Mouse (Mus musculus) heart, embryonic 10.5 days (tissue): Measurements from ENCODE around the gene Pde4d. TPM values are rescaled to one million over a fixed set of nuclear protein-coding genes. Genes with fewer than 3 reads are reported as not detected.
A peak's percentile ranks its signal among the peaks of the same experiment; 100 is the strongest.

ENCODE experiments used
- DNase-seq: peaks from one replicate; pipeline ENCODE4 v3.0.0-alpha.2; 2017; ENCODE audit warnings: low spot score
- H3K27ac ChIP-seq: fragments of 300-500 bp; sonication (generic); 2 replicates; pipeline ENCODE4 v1.5.1; 2016; ENCODE audit warnings: mild to moderate bottlenecking
- H3K27me3 ChIP-seq: fragments of 300-500 bp; sonication (generic); 2 replicates; pipeline ENCODE4 v1.6.1; 2016; ENCODE audit warnings: mild to moderate bottlenecking; ENCODE audit not compliant: poor library complexity, insufficient read depth, severe bottlenecking
- H3K36me3 ChIP-seq: fragments of 300-500 bp; sonication (generic); 2 replicates; pipeline ENCODE4 v1.6.1; 2016; ENCODE audit warnings: mild to moderate bottlenecking, moderate library complexity
- H3K4me1 ChIP-seq: fragments of 300-500 bp; sonication (generic); 2 replicates; pipeline ENCODE4 v1.6.1; 2016; ENCODE audit warnings: mild to moderate bottlenecking
- H3K4me3 ChIP-seq: fragments of 300-500 bp; sonication (generic); 2 replicates; pipeline ENCODE4 v1.5.1; 2016; ENCODE audit warnings: mild to moderate bottlenecking, moderate library complexity
- H3K9me3 ChIP-seq: fragments of 300-500 bp; sonication (generic); 2 replicates; pipeline ENCODE4 v1.6.1; 2016; ENCODE audit warnings: mild to moderate bottlenecking, moderate library complexity
- whole genome bisulfite sequencing: fragments of 180-500 bp; shearing (Covaris S2); methylation state at CpG from one replicate; pipeline ENCODE4 v1.1.7; 2016; 5-methylcytosine and 5-hydroxymethylcytosine counted together
- polyA plus RNA-seq: library from polyadenylated mRNA; unstranded; fragments of >200 nt; fragmentation: Nextera tagmentation; extraction: Ambion mirVana; gene quantifications from 2 replicates; pipeline ENCODE4 v1.2.1, GENCODE M21; 2016

The Pde4d gene
- polyA plus RNA-seq, 1 experiment from 2014 or later = 24.9 TPM

GRCm38 (mm10) chr13:109429544-109429943 lies 979.8 kb downstream of the Pde4d start:
- Histone ChIP-seq H3K27me3 (no peaks in the 10 kb centered on the region), H3K4me1 (peaks cover 14% of the 10 kb centered on the region), H3K27ac (no peak overlapping the region), H3K9me3 (no peaks in the 10 kb centered on the region), H3K36me3 (no peaks in the 10 kb centered on the region), H3K4me3 (no peak overlapping the region)
- no peak for DNase-seq
- 70% methylated on average over 2 of the region's 2 CpGs for WGBS

- Histone ChIP-seq H3K4me1 (peaks cover 16% of the 10 kb centered on the region), H3K4me3 (no peak overlapping the region), H3K36me3 (no peaks in the 10 kb centered on the region), H3K9me3 (no peaks in the 10 kb centered on the region), H3K27me3 (no peaks in the 10 kb centered on the region), H3K27ac (no peak overlapping the region)
- no peak for DNase-seq
- 50% methylated on average over 4 of the region's 4 CpGs for WGBS
These were observed 987.6 kb downstream of the Pde4d start for GRCm38 (mm10) chr13:109437231-109437776.

DNA sequence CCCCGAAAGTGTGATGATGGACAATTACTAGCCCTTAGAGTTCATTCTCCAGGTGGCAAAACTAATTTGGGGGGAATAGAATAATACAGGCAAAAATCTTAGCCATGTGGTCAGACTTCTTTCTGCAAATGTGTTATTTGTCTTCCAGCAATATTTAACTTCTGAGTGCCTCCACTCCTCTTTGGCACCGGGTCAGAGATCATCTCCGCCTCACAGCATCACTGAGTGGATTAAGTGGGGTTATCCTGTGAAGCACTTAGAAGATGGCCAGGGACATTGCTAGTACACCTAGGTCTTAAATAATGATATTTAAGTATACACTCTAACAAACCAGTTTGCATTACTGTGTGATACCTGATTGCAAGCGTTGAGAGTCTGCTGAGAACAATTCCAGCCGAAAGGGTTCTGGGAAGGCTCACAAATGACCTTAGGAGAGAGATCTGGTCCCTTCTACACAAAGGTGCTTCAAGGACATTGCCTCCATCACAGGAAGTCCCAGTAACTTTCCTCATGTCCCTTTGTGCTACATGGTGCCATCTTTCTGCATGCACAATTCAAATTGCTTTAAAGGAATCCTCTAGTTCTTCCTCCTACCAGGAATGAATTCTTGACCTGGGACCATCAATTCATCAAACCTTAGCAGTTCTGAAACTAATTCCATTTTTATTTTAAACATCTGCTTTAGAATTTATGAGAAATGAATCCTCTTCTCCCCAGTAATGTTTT lies 989.9 kb downstream of the Pde4d start:
- H3K36me3 ChIP-seq = no peaks in the 10 kb centered on the region
- WGBS = 62% methylated on average over 5 of the region's 5 CpGs
- no peak for DNase-seq
- H3K27ac ChIP-seq = peak overlapping the region; percentile 83; the same call in 1 of the 2 replicates
- H3K27me3 ChIP-seq = no peaks in the 10 kb centered on the region
- peak overlapping the region; percentile 62 for H3K4me3 ChIP-seq
- no peaks in the 10 kb centered on the region for H3K9me3 ChIP-seq
- peaks cover 16% of the 10 kb centered on the region for H3K4me1 ChIP-seq

DNA sequence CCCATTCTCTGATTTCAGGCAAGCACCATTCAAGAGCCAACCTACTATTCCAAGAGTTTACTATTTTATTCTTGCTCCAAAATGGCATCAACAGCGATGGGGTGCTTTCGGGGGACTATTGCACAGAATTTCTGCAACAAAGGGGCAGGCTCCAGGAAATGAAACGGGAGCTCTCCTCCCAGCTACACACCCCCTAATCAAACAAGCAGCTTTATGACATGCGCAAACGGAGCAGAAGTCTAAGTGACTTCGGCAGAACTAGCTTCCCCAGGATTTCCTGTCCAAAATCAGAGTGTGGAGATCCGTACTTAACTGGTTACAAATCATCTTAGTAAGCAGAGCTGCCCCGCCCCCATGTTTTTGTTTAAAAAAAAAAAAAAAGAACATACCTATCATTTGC lies 990.6 kb downstream of the Pde4d start:
- WGBS = 11% methylated on average over 8 of the region's 8 CpGs
- H3K4me1 ChIP-seq = peaks cover 16% of the 10 kb centered on the region

GRCm38 (mm10) chr13:109440881-109441280 lies 991.1 kb downstream of the Pde4d start:
- Histone ChIP-seq H3K4me3 (peak overlapping the region; percentile 62), H3K9me3 (no peaks in the 10 kb centered on the region), H3K4me1 (peaks cover 16% of the 10 kb centered on the region), H3K27me3 (no peaks in the 10 kb centered on the region), H3K36me3 (no peaks in the 10 kb centered on the region), H3K27ac (peak overlapping the region; percentile 83)
- 2% methylated on average over 12 of the region's 12 CpGs for WGBS
- peak; percentile 93 for DNase-seq

More for the DNA sequence above, 990.6 kb downstream of the Pde4d start:
- Histone ChIP-seq H3K9me3 (no peaks in the 10 kb centered on the region), H3K36me3 (no peaks in the 10 kb centered on the region), H3K27me3 (no peaks in the 10 kb centered on the region), H3K27ac (peak overlapping the region; percentile 83; the same call in 1 of the 2 replicates), H3K4me3 (peak overlapping the region; percentile 62)
- DNase-seq = peak; percentile 79

GRCm38 (mm10) chr13:109441401-109441973 lies 991.7 kb downstream of the Pde4d start:
- WGBS = 40% methylated on average over 12 of the region's 12 CpGs
- no peak overlapping the region for H3K27ac ChIP-seq

GRCm38 (mm10) chr13:109446138-109446537 lies 996.4 kb downstream of the Pde4d start:
- no peaks in the 10 kb centered on the region for H3K36me3 ChIP-seq
- no peak overlapping the region for H3K27ac ChIP-seq
- no peak for DNase-seq
- no peaks in the 10 kb centered on the region for H3K9me3 ChIP-seq
- no peak overlapping the region for H3K4me3 ChIP-seq
- no peaks in the 10 kb centered on the region for H3K27me3 ChIP-seq
- WGBS = 88% methylated on average over 7 of the region's 7 CpGs
- no peaks in the 10 kb centered on the region for H3K4me1 ChIP-seq

More at GRCm38 (mm10) chr13:109441401-109441973, 991.7 kb downstream of the Pde4d start:
- no peaks in the 10 kb centered on the region for H3K27me3 ChIP-seq
- peaks cover 16% of the 10 kb centered on the region for H3K4me1 ChIP-seq
- no peak for DNase-seq
- H3K36me3 ChIP-seq = no peaks in the 10 kb centered on the region
- H3K9me3 ChIP-seq = no peaks in the 10 kb centered on the region
- peak overlapping the region; percentile 62 for H3K4me3 ChIP-seq

GRCm38 (mm10) chr13:109448121-109448520 lies 998.4 kb downstream of the Pde4d start:
- Histone ChIP-seq H3K36me3 (no peaks in the 10 kb centered on the region), H3K27me3 (no peaks in the 10 kb centered on the region), H3K27ac (no peak overlapping the region), H3K9me3 (no peaks in the 10 kb centered on the region), H3K4me1 (no peaks in the 10 kb centered on the region), H3K4me3 (no peak overlapping the region)
- 84% methylated on average over 5 of the region's 5 CpGs for WGBS
- DNase-seq = no peak

- no peak overlapping the region for H3K27ac ChIP-seq
- H3K4me1 ChIP-seq = no peaks in the 10 kb centered on the region
- DNase-seq = no peak
- H3K9me3 ChIP-seq = no peaks in the 10 kb centered on the region
- no peaks in the 10 kb centered on the region for H3K27me3 ChIP-seq
- no peaks in the 10 kb centered on the region for H3K36me3 ChIP-seq
- no peak overlapping the region for H3K4me3 ChIP-seq
These were observed 1024.6 kb downstream of the Pde4d start for GRCm38 (mm10) chr13:109474344-109474743.

DNA sequence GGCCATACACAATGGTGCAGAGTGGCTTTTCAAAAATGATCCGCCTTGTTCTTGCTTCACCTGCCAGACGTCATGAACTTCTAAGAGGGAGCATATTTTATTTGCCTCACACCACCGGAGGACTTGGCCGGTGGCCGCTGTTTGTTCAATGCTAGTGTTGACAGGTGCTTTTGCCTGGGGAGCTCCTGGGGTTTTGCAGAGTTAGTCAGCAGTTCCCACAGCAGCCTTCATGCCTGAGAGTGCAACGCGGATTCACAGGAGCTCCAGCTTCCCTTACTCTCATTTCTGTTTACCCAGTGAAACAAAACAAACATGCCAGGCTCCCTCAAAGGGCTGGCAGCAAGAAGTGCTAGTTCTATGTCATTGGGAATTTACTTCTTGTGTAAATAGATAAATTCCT lies 1031.7 kb downstream of the Pde4d start:
- H3K4me3 ChIP-seq = no peak overlapping the region
- H3K36me3 ChIP-seq = no peaks in the 10 kb centered on the region
- no peaks in the 10 kb centered on the region for H3K27me3 ChIP-seq
- DNase-seq = no peak
- 21% methylated on average over 7 of the region's 7 CpGs for WGBS
- H3K27ac ChIP-seq = no peak overlapping the region
- H3K4me1 ChIP-seq = peaks cover 9% of the 10 kb centered on the region
- no peaks in the 10 kb centered on the region for H3K9me3 ChIP-seq

GRCm38 (mm10) chr13:109486166-109486565 lies 1036.4 kb downstream of the Pde4d start:
- WGBS = 73% methylated on average over 6 of the region's 6 CpGs

DNA sequence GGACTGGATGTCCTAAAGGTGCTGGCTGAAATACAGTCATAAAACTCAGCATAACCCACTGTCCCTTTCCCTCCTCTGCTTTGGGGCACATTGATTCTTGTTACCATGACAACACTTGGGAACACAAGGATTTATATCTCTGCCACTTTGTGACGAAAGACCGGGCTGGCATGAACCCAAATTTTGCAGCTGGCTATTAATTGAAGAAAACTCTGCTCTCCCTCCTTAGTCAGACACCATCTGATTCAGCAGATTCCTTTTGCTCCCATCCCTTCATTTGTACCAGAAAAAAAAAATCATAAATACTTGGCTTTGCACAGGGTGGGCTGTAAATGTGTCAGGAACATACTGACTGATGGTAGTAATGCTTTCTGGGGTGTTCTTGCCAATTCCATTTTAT lies 1037.6 kb downstream of the Pde4d start:
- Histone ChIP-seq H3K9me3 (no peaks in the 10 kb centered on the region), H3K4me1 (no peaks in the 10 kb centered on the region), H3K27me3 (no peaks in the 10 kb centered on the region), H3K36me3 (no peaks in the 10 kb centered on the region), H3K4me3 (no peak overlapping the region), H3K27ac (no peak overlapping the region)
- 83% methylated on average over 2 of the region's 2 CpGs for WGBS
- no peak for DNase-seq

More at GRCm38 (mm10) chr13:109486166-109486565, 1036.4 kb downstream of the Pde4d start:
- Histone ChIP-seq H3K27ac (no peak overlapping the region), H3K9me3 (no peaks in the 10 kb centered on the region), H3K4me1 (peaks cover 9% of the 10 kb centered on the region), H3K4me3 (no peak overlapping the region), H3K36me3 (no peaks in the 10 kb centered on the region), H3K27me3 (no peaks in the 10 kb centered on the region)
- no peak for DNase-seq

- Histone ChIP-seq H3K27me3 (no peaks in the 10 kb centered on the region), H3K36me3 (no peaks in the 10 kb centered on the region), H3K9me3 (no peaks in the 10 kb centered on the region), H3K4me1 (no peaks in the 10 kb centered on the region), H3K4me3 (no peak overlapping the region), H3K27ac (no peak overlapping the region)
- WGBS = 66% methylated on average over 2 of the region's 2 CpGs
- no peak for DNase-seq
These were observed 1041.1 kb downstream of the Pde4d start for GRCm38 (mm10) chr13:109490853-109491252.
